Mouse (Mus musculus) liver, embryonic 13.5 days (tissue): ENCODE data around the gene Slc16a12. TPM values are rescaled to one million over a fixed set of nuclear protein-coding genes. Genes with fewer than 3 reads are reported as not detected.

Source experiments
- ATAC-seq: fragments of 200-750 bp; cut with Nextera tagmentation; 2 replicates; pipeline ENCODE4 v1.8.0; 2017; ENCODE audit warnings: low read depth, mild to moderate bottlenecking, moderate number of reproducible peaks, moderate library complexity
- DNase-seq: peaks from one replicate; pipeline ENCODE4 v3.0.0; 2022
- H3K27ac ChIP-seq: fragments of 300-500 bp; sonication (generic); 2 replicates; pipeline ENCODE4 v1.5.1; 2015; ENCODE audit warnings: moderate library complexity, mild to moderate bottlenecking, inconsistent platforms
- H3K27me3 ChIP-seq: fragments of 300-500 bp; sonication (generic); 2 replicates; pipeline ENCODE4 v1.6.1; 2015; ENCODE audit warnings: mild to moderate bottlenecking, inconsistent platforms
- H3K36me3 ChIP-seq: fragments of 300-500 bp; sonication (generic); 2 replicates; pipeline ENCODE4 v1.6.1; 2015; ENCODE audit warnings: mild to moderate bottlenecking, inconsistent platforms
- H3K4me1 ChIP-seq: fragments of 300-500 bp; sonication (generic); replicated peaks from 2 replicates; pipeline ENCODE4 v1.6.1; 2015; ENCODE audit warnings: inconsistent platforms
- H3K4me2 ChIP-seq: fragments of 300-500 bp; sonication (generic); 2 replicates; pipeline ENCODE4 v1.6.1; 2015; ENCODE audit warnings: inconsistent platforms, mild to moderate bottlenecking, moderate library complexity
- H3K4me3 ChIP-seq: fragments of 300-500 bp; sonication (generic); replicated peaks from 2 replicates; pipeline ENCODE4 v1.5.1; 2015; ENCODE audit warnings: mild to moderate bottlenecking, inconsistent platforms
- H3K9ac ChIP-seq: fragments of 300-500 bp; sonication (generic); 2 replicates; pipeline ENCODE4 v1.6.1; 2015; ENCODE audit warnings: mild to moderate bottlenecking, inconsistent platforms
- H3K9me3 ChIP-seq: fragments of 300-500 bp; sonication (generic); replicated peaks from 2 replicates; pipeline ENCODE4 v1.6.1; 2016; ENCODE audit warnings: inconsistent platforms
- WGBS: fragments of 180-500 bp; shearing (Covaris S2); methylation state at CpG from one replicate; pipeline ENCODE4 v1.1.7; 2015; ENCODE audit not compliant: insufficient replicate concordance; 5-methylcytosine and 5-hydroxymethylcytosine counted together
- polyA plus RNA-seq: library from polyadenylated mRNA; unstranded; fragments of >200 nt; fragmentation: Nextera tagmentation; extraction: Ambion mirVana; gene quantifications from 2 replicates; pipeline ENCODE4 v1.2.1, GENCODE M21; 2015

The Slc16a12 gene
- polyA plus RNA-seq, 1 experiment from 2014 or later = 8.1 TPM

DNA sequence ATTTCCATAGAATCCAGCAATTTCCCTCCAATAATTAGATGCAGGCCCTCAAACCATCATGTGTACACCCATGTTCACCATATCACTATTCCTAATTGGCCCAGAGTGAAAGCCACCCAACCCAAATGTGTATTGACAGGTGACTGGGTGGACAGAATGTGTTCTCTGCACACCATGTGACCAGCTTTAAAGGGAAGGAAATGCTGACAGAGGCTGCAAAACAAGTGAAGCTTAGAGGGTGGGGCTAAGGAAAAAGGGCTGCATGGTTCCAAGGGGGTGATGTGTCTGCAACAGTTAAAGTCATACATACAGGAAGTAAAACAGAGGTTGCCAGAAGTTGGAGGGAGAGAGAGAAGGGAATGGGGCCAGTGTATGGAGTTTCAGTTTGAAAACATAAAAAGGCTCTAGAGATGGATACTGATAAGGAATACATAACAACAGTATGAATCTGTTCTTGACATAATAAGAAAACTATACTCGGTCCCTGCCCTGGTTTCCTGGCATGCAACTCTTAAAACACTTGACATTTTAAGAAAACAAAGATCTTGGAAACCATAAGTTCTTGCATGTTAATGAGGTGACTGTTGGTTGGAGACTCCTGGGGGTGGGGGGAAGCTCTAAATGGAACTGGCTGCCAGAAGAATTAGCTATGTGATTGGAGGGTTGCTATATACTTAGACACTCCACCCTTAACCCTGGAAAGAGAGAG is 20.7 kb downstream of the Slc16a12 start:
- no peak overlapping the region for H3K9ac ChIP-seq
- DNase-seq (no peak), ATAC-seq (no peak)
- WGBS = 55% methylated on average over 1 of the region's 1 CpGs
- H3K9me3 ChIP-seq = no peaks in the 10 kb centered on the region
- no peak overlapping the region for H3K4me3 ChIP-seq
- no peaks in the 10 kb centered on the region for H3K27me3 ChIP-seq
- H3K27ac ChIP-seq = no peak overlapping the region
- H3K4me1 ChIP-seq = no peaks in the 10 kb centered on the region; the same call in 1 of the 2 replicates
- H3K4me2 ChIP-seq = no peak overlapping the region
- no peaks in the 10 kb centered on the region for H3K36me3 ChIP-seq

DNA sequence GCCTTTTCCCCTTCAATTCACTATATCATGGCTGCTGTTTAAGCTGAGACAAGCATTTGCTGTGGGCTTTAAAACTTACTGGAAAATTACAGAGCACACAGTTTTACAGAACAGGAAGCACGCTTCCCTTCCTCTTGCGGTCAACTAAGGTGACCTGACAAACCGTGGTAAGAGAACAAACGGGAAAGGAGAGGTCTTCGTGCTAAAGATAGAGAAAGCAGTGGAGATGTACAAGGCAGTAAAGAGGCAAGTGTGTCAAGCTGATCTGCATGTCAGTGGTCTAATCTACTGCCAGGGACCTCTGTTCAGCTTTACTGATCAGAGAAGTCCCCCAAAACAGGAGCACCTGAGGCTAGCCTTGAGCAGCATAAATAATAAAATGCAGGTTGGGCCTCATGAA is 21.7 kb downstream of the Slc16a12 start:
- 16% methylated on average over 5 of the region's 5 CpGs for WGBS
- no peak overlapping the region for H3K27ac ChIP-seq
- no peak overlapping the region for H3K4me2 ChIP-seq
- H3K9ac ChIP-seq = no peak overlapping the region
- no peaks in the 10 kb centered on the region for H3K9me3 ChIP-seq
- H3K36me3 ChIP-seq = no peaks in the 10 kb centered on the region
- ATAC-seq (no peak), DNase-seq (no peak)
- H3K4me1 ChIP-seq = no peaks in the 10 kb centered on the region; the same call in 1 of the 2 replicates
- no peaks in the 10 kb centered on the region for H3K27me3 ChIP-seq
- no peak overlapping the region for H3K4me3 ChIP-seq

DNA sequence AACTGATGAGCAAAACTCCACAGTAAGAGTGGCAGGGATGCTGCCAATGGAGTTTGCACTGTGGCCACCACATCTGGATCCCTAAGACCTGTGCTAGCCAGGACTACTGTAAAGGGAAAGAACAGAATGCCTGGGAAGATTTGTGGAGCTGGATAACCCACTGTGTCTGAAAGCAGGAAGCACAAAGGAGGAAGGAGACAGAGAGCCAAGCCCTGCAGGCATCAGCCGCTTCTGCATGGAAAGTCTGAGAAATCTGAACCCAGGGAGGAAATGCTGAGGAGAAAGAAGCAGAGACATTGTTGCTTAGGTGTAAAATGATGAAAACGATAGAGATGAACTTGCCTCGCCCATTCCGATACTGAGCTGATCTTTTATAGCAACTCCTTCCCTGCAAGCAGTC is 22.5 kb downstream of the Slc16a12 start:
- H3K9ac ChIP-seq = no peak overlapping the region
- no peaks in the 10 kb centered on the region for H3K9me3 ChIP-seq
- no peak overlapping the region for H3K4me3 ChIP-seq
- no peak overlapping the region for H3K27ac ChIP-seq
- 52% methylated on average over 4 of the region's 4 CpGs for WGBS
- H3K36me3 ChIP-seq = no peaks in the 10 kb centered on the region
- DNase-seq = no peak
- H3K4me1 ChIP-seq = no peaks in the 10 kb centered on the region; the same call in 1 of the 2 replicates
- H3K4me2 ChIP-seq = no peak overlapping the region
- no peak for ATAC-seq
- no peaks in the 10 kb centered on the region for H3K27me3 ChIP-seq

DNA sequence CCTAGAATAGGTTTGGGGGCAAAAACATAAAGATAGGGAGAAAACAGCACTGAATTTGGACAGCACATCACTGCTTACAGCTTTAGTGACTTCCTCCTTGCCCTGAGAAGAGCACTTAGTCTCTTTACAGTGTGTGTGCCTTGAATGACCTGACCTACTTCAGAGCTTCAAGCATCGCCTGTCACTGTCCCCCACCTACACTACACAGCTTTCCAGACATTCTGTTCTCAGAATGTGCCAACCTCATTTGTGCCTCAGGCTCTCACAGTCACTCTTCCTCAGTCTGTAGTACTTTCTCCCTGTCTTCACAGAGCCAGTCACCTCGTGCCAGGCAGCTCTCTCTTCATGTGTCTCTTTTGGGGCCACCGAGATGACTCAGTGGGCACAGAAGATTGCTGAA is 24.5 kb downstream of the Slc16a12 start:
- 64% methylated on average over 3 of the region's 3 CpGs for WGBS
- Histone ChIP-seq H3K9me3 (no peaks in the 10 kb centered on the region), H3K4me3 (no peak overlapping the region), H3K36me3 (no peaks in the 10 kb centered on the region), H3K4me1 (no peaks in the 10 kb centered on the region; the same call in 1 of the 2 replicates), H3K4me2 (no peak overlapping the region), H3K9ac (no peak overlapping the region), H3K27me3 (no peaks in the 10 kb centered on the region), H3K27ac (no peak overlapping the region)
- DNase-seq (no peak), ATAC-seq (no peak)

DNA sequence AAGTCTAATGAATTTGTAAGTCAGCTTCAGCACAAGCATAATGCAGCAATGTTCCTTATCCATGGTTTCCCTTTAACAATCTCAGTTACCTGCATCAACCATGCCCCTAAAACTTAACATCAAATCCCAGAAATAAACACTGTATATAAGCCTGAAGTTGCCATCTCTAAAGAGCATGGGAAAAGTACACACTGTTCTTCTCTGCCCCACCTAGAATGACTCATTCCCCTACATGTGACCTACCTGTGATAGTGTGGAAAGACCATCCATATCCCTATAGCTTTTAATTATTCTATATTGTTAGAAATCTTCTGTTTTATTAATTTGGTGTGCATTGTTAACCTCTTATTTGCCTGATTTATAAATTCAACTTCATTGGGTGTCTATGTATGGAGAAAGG is 27.0 kb downstream of the Slc16a12 start:
- Histone ChIP-seq H3K4me3 (no peak overlapping the region), H3K4me2 (no peak overlapping the region), H3K27me3 (no peaks in the 10 kb centered on the region), H3K9ac (no peak overlapping the region), H3K27ac (no peak overlapping the region), H3K4me1 (no peaks in the 10 kb centered on the region), H3K9me3 (no peaks in the 10 kb centered on the region), H3K36me3 (no peaks in the 10 kb centered on the region)
- DNase-seq (no peak), ATAC-seq (no peak)

DNA sequence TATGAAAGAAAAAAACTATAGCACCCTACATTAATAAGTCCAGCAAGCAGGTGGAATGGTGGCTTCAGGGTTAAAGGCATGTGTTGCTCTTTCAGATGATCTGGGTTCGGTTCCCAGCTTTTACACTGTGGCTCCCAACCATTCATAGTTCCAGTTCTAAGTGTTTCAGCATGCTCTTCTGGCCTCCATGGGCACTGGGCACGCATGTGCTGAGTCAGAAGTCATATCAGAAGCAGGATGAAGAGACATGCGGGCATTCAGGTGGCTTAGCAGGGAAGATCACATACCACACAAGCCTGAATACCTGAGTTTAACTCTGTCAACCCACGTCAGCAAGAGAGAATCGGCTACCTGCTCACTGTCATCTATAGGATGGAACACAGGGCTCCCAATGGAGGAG is 28.1 kb downstream of the Slc16a12 start:
- no peak overlapping the region for H3K4me2 ChIP-seq
- H3K4me1 ChIP-seq = no peaks in the 10 kb centered on the region
- H3K27ac ChIP-seq = no peak overlapping the region
- no peak overlapping the region for H3K9ac ChIP-seq
- no peaks in the 10 kb centered on the region for H3K27me3 ChIP-seq
- WGBS = 65% methylated on average over 5 of the region's 5 CpGs
- no peak overlapping the region for H3K4me3 ChIP-seq
- H3K9me3 ChIP-seq = no peaks in the 10 kb centered on the region
- H3K36me3 ChIP-seq = no peaks in the 10 kb centered on the region
- DNase-seq (no peak), ATAC-seq (no peak)

DNA sequence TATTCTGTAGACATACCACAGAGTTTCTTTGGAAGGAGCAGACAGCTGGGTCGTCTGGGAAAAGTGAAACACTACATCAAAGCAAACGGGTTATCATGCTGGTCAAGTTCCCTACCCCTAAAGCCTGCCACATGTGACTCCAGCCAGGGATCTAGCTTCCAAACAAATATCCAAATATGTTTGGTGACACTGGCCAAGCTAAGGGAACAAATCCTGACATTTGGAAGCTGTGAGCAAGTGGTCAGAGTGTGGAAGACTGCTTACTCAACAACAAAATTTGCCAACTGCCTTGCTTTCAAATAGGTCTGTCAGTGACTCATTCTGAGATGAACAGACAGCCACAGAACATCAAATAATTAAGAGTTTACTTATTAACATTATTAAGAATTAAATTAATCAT is 28.6 kb downstream of the Slc16a12 start:
- ATAC-seq = no peak
- Histone ChIP-seq H3K9me3 (no peaks in the 10 kb centered on the region), H3K4me2 (no peak overlapping the region), H3K36me3 (no peaks in the 10 kb centered on the region), H3K27me3 (no peaks in the 10 kb centered on the region), H3K9ac (no peak overlapping the region), H3K27ac (no peak overlapping the region), H3K4me3 (no peak overlapping the region), H3K4me1 (no peaks in the 10 kb centered on the region)
- WGBS = 47% methylated on average over 2 of the region's 2 CpGs
- no peak for DNase-seq

DNA sequence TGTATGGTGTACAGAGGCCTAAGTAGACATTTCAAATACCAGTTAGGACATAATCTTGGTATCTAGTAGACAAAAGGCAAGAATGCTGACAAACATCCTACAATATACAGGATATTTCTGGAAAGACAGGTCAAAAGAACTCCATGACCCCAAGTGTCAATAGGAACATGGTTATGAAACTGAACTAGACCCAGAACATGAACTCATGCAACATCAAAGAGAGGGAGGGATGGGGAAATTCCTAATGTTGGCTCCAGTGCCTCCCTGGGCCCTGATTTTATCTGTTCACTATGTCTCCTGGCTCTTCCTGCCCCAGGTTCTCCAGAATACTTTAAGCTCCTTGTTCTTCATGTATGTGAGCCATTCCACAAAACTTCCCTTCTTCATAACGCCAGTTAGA is 31.2 kb downstream of the Slc16a12 start:
- 58% methylated on average over 1 of the region's 1 CpGs for WGBS
- Histone ChIP-seq H3K27ac (no peak overlapping the region), H3K4me2 (no peak overlapping the region), H3K27me3 (no peaks in the 10 kb centered on the region), H3K36me3 (no peaks in the 10 kb centered on the region), H3K9me3 (no peaks in the 10 kb centered on the region), H3K4me1 (0 out of 2 replicates have a peak, but pooled peaks cover 3% of the 10 kb centered on the region), H3K4me3 (no peak overlapping the region), H3K9ac (no peak overlapping the region)
- DNase-seq = no peak
- ATAC-seq = no peak

DNA sequence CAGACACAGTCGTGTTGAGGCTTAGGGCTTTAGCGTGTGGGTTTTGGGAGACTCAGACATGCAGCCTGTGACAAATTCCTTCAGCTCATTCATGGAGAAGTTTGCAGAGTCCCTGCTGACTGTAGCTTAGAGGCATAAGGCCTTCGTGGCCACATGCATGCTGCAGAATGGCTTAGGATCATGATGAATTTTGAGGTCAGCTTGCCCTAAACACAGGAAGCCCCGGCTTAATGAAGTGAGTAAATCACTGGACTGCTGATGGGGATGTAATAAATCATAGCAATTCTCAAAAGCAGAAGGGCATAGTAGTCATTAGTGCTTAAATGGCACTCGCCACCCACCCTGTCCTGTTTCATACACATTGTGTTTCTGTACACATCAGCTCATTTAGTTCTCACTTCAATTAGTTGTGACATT is 32.8 kb downstream of the Slc16a12 start:
- DNase-seq (no peak), ATAC-seq (no peak)
- Histone ChIP-seq H3K4me2 (no peak overlapping the region), H3K36me3 (no peaks in the 10 kb centered on the region), H3K4me1 (0 out of 2 replicates have a peak, but pooled peaks cover 3% of the 10 kb centered on the region), H3K27me3 (no peaks in the 10 kb centered on the region), H3K27ac (no peak overlapping the region), H3K4me3 (no peak overlapping the region), H3K9ac (no peak overlapping the region), H3K9me3 (no peaks in the 10 kb centered on the region)
- 47% methylated on average over 5 of the region's 5 CpGs for WGBS

DNA sequence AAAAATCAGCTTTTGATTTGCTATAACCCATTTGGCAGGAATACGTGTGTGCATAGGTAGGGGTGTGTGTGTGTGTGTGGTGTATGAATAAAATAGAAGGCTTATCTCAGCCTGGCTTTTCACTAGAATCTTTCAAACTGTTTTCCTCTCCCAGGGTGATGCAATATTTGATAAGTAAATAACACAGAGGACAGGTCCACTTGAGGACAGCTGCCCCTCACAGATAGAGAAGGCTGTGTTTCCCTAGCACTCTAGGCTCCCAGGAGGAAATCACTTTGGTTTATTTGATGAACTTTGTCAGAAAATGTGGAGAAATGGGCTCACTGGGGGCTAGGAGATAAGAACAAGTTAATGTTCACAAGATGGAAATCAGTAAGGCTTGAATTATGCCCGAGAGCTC is 35.0 kb downstream of the Slc16a12 start:
- DNase-seq = no peak
- Histone ChIP-seq H3K4me2 (no peak overlapping the region), H3K9ac (no peak overlapping the region), H3K27me3 (no peaks in the 10 kb centered on the region), H3K4me3 (no peak overlapping the region), H3K9me3 (no peaks in the 10 kb centered on the region), H3K27ac (peak overlapping the region; percentile 61), H3K36me3 (no peaks in the 10 kb centered on the region), H3K4me1 (0 out of 2 replicates have a peak, but pooled peaks cover 3% of the 10 kb centered on the region)
- 18% methylated on average over 2 of the region's 2 CpGs for WGBS
- peak; percentile 83 for ATAC-seq

DNA sequence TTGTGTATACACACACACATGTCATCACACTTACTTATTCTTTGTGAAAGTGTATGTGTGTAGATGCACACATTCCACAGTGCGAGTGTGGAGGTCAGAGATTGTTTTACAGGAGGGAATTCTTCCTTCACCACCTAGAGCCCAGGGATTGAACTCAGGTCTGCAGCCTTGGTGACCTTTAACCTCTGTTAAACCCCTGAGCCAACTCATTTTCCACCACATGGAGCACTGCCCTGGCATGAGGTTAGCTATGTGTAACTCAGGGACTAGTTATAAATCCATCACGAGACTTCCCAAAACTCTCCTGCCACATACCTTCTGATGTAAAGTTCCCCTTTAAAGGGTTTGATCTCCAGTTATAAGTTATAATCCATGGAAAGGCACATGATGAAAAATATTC is 38.9 kb downstream of the Slc16a12 start:
- ATAC-seq = no peak
- Histone ChIP-seq H3K27me3 (no peaks in the 10 kb centered on the region), H3K4me2 (no peak overlapping the region), H3K9me3 (no peaks in the 10 kb centered on the region), H3K36me3 (no peaks in the 10 kb centered on the region), H3K4me3 (no peak overlapping the region), H3K27ac (no peak overlapping the region), H3K9ac (no peak overlapping the region), H3K4me1 (0 out of 2 replicates have a peak, but pooled peaks cover 8% of the 10 kb centered on the region)
- no peak for DNase-seq
- 65% methylated on average over 2 of the region's 2 CpGs for WGBS

DNA sequence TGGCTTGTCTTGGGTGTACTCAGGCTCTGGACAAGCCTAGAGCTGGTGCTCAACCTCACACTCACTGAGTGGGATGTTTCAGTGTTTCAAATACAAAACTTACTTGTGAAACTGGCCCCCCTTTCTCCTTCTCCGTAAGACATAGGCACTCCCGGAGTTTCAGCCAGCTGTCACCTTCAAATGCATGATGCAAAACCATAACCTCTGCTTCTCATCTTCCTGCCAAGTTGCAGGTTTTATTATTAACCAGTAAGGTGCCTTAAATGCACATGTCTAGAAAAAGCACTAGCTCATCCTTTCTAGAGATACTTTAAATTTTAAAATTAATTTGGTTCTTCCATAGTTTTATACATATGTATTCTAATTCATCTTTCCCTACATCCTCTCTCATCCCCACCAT is 39.5 kb downstream of the Slc16a12 start:
- no peak for ATAC-seq
- DNase-seq = no peak
- WGBS = 44% methylated on average over 2 of the region's 2 CpGs
- Histone ChIP-seq H3K27me3 (no peaks in the 10 kb centered on the region), H3K4me1 (0 out of 2 replicates have a peak, but pooled peaks cover 8% of the 10 kb centered on the region), H3K9ac (no peak overlapping the region), H3K4me3 (no peak overlapping the region), H3K9me3 (no peaks in the 10 kb centered on the region), H3K27ac (no peak overlapping the region), H3K4me2 (no peak overlapping the region), H3K36me3 (no peaks in the 10 kb centered on the region)
